Mouse (Mus musculus) urinary bladder, postnatal 36 days (tissue): Measurements from ENCODE around the gene Rsph3b.
A peak's percentile ranks its signal among the peaks of the same experiment; 100 is the strongest.
"Not testable (repeated sequence)": the region's sequence is repeated elsewhere in the genome, so short reads cannot be mapped to it uniquely, and the experiment has no call there.

Experiments used
- DNase-seq, 2 experiments: peaks; one replicate each; pipeline ENCODE4 v3.0.0; 2022; ENCODE audit warnings: low spot score in 2 of 2, mixed read lengths in 1 of 2

Rsph3b gene

GRCm38 (mm10) chr17:6947984-6948768, at the start of gene Rsph3b:
TSS of gene Rsph3b (minus strand) at chr17:6948682.
- peak; percentile 85 to 87 for DNase-seq

DNA sequence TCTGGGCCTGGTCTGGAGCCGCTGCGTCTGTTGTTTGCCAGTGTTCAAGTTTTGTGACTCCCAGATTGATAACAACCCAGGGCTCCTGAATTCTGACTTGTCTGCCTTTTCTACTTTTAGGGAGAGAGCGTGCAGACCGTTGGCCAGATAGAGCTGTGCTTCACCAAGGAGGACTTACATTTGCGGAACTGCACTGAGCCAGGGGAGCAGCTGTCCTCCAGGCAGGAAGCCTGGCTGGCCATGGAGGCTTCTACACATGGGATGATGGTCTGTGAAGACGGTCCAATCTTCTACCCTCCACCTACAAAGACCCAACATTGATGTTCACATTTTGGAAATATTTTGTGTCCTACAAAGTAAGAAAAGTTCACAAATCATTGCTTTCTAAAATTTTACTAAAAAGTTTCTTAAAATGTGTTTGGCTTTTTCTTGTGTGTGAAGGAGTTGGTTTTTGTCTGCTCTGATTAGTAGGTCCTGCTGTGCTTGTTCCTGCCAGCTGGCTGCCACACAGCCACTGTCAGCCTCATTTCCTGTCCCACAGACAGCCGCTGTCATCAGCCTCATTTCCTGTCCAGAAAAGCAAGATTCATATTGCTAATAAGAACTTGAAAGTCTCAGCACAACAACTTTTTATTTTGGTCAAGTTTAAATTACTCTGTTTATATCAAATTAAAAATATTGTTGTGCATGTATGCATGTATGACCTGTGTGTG, 49.5 kb upstream of the Rsph3b start:
- DNase-seq = not testable (repeated sequence)

DNA sequence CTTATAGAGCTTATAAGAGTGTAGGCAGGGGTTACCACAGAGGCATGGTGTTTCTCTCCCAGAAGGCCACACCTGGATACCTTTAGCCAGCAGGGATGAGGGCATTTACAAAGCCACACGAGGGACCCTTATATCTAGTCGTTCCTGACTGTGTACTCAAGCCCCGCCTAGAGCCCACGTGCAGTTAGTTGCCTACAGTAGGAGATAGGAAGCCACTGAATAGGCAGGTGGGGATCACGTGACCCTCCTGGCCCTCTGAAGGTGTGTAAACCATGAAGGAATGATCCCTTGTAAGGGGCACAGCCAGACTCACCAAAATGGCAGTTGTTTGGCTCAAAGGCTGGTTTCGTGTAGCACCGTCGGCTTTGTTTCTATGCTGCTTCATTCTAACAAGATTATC, 48.3 kb upstream of the Rsph3b start:
- DNase-seq = not testable (repeated sequence)

DNA sequence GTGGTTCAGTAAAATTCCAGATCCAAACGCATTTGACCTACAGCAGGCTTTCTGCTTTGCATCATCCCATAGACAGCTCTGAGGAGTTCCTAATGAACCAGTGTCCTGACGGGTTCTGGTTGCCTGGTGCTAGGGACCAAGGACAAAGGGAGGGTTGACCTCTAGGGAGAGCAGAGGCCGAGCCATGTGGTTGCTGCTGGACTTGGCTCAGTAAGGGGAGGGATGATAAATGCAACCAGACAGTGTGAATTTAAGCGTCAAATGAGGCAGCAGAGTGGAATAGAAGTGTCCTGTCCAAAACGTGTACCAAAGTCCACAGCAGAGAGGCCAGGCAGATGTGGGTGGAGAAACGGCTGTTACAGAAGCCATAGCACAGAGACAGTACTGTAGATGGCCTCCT, 47.0 kb upstream of the Rsph3b start:
- not testable (repeated sequence) for DNase-seq

DNA sequence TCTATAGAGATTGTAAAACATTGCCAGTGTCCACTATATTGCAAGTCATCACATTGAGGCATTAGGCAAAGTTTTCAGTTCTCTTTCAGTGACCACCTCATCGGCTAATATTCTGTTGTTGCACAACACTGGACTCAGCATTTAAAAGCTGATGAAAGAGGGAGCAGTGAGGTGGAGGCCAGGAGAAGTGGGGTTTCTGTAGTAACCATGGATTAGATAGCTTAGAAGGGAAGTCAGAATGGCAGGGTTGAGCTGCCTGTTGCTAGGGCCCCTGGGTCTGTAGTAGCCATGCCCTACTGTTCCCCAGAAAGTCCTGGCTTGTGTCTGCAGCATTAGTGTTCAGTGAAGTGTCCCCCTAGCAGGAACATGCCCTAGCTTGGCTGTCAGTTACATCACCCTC, 37.6 kb upstream of the Rsph3b start:
- not testable (repeated sequence) for DNase-seq

- not testable (repeated sequence) for DNase-seq
These were observed 31.7 kb upstream of the Rsph3b start for GRCm38 (mm10) chr17:6980144-6980543.

DNA sequence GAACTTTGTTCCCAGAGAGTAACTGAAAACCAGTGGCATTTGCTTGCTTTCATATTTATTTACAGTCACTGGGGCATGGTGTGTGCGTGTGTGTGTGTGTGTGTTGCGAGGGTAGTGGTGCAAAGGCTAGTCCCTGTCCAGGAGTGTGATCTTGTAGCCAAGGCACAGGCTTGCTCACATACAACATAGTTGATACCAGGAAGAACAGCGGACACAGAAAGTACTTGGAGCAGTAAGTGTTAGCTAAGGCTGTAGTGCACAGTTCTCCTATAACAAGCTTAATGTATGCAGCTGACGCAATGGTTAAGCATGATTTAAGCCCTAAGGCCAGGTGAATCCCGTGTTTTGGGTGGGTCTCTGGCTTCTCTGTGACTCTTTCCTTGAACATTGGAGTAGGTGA, 30.9 kb upstream of the Rsph3b start:
- DNase-seq = not testable (repeated sequence)

DNA sequence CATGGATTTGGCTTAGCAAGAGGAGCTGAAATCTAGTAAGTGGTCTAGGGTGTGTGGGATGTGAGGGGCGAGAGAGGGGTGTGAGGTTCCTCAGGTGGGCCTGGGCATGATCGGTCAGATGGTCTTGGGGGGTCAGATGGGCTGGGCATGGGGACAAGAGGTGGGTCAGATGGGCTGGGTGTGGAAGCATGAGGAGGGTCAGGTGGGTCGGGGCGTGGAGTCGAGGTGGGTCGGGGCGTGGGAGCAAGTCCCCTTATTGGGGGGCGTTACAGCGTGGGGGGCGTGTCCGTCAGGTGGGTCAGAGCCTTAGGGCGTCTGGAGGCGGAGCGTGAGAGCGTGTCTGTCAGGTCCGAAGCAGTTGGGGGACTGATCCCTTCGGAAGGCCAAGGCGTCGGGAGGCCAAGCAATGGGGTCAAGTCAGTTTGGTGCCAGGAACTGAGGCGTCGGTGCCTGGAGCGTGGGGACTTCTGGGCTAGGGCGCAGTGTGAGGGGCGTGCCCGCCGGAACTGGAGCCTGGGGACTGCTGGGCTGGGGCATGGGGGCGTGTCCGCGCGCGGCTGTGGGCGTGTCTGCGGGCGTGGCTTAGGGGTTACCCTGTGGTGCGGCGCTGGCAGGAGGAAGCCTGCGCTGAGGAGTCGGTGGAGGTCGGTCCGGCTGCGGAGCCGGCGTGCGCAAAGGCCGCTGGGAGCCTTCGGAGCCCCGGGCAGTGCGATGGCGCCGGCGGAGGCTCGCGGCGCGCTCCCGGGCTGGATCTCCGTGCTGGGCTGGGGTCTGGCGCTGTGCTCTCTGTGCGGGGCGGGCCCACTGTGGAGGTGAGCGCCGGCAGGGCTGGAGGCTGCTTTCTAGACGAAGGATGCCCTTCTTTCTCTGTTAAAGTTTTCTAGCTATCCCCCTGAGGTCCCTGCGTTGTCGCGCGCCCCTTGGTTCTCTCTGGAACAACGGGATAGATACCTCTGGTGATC, 30.1 kb upstream of the Rsph3b start, which contains the start of gene Gm49721:
TSS of gene Gm49721 (plus strand) at position 618 of the 962 bp plus-strand sequence.
- DNase-seq = peak; percentile 62 to 67

DNA sequence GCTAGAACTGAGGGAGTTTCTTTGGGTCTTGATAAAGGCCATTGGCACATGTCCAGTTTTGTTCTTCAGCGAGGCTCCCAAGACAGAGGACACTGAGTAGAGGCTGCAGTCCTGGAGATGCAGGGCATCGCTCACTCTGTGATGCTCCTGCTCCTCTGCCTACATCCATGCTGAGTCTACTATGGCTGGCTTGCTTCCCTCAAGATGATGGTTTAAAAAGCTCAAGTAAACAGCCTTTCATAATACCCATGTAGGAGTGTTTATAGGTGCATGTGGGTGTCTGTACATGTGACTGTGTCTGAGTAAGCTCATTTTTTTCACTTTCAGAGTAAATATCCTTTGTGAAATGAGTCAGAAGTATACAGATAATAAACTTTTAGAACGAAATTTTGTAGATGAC, 26.5 kb upstream of the Rsph3b start:
- not testable (repeated sequence) for DNase-seq

DNA sequence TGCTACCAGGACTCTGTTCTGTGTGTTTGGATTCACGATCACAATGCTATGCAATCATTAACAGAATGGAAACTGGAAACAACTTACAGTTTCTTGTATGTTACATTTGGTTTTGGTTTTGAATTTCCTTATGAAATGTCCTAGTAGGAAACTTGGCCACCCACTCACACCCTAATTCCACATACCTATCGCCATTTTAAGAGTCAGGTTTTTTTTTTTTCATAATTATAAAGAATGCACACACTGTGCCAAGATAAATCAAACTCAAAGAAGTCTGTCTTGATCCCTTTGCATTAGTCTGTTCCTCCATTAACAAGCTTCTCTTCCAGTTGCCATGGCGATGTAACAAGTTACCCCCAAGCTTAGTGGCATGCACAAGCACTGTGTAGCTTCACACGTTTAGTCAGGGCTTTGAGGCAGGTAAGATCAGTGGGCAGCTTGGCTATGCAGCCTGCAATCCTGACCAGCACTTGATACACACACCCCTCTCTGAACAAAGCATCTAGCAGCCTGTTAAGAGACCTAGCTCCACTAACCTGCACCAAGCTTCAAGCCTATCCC, 24.4 kb upstream of the Rsph3b start:
- DNase-seq = not testable (repeated sequence)

- DNase-seq = not testable (repeated sequence)
These were observed 22.8 kb upstream of the Rsph3b start for GRCm38 (mm10) chr17:6971238-6971637.

DNA sequence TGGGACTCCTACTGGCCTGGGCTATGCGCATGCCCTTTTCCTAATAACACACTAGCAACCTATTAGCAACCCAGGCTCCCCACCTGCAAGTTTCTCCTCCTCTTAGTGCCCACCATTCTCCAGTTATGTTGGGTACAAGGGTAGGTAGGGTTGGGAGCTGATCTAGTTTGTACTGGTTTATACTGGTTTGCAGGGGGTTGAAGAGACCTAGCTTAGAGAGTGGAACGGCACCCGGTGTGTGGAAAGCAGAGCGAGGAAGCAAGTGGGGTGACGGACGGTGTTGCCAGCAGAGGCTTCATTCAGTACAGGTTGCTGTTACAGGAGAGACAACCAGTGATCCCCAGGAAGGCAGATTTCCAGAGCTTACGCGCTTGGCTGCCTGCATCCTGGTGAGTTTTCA, 21.9 kb upstream of the Rsph3b start, which contains the start of gene Rnaset2b:
TSS of gene Rnaset2b (plus strand) at position 301 of the 400 bp plus-strand sequence.
- DNase-seq = not testable (repeated sequence)

DNA sequence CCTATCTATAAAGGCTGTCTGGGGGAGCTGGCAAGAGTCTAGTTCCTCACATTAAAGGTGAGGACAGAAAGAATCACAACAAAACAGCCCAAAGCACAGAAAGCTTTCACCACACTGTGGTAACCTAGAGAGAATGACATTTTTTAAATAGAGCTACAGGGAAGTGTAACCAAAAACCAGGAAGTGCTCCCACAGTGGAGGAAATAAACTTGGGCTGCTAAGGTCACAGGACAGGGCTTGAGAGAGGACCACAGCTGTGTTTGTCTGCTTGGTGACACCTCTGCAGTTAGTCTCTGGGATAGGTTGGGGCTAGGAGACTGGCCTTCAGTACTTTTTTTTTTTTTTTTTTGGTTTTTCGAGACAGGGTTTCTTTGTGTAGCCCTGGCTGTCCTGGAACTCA, 19.2 kb upstream of the Rsph3b start:
- DNase-seq = not testable (repeated sequence)

DNA sequence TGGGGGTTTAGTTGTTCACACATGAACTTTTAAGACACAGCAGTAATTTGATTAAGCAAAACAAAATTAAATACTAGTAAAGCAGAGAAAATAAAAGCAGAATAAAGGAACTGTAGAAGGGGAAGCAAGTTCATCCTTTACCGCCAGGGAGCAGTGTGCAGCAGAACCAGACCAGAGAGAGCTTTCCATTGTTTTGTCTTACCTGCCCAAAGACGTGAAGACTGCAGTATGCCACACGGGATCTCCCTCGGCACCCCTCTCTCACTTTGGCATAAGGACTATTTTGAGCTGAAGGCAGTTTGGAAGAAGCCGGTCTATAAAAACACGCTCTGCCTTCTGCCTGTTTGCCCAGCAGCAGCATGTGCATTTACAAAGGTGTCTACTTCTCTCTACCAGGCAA, 16.9 kb upstream of the Rsph3b start:
- DNase-seq = not testable (repeated sequence)

DNA sequence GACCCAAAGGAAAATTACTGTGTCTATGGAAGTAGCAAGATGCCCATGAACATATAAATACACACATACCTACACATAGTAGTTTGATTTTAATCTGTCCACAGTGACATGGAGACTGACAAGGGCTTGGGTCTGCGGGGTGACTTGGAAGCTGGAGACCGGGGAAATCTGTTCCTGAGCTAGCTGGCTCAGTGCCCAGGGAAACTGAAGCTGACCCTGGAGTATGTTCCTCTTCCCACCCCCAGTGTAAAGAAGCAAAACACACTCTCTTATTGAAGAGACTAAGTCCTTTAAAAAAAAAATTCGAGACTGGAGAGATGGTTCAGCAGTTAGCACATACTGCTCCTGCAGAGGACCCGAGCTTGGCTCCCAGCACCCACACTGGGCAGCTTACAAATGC, 14.5 kb upstream of the Rsph3b start:
- DNase-seq = not testable (repeated sequence)

GRCm38 (mm10) chr17:6962339-6962738, 13.9 kb upstream of the Rsph3b start:
- DNase-seq = not testable (repeated sequence)

GRCm38 (mm10) chr17:6961181-6962000, 12.9 kb upstream of the Rsph3b start:
- DNase-seq = not testable (repeated sequence)

DNA sequence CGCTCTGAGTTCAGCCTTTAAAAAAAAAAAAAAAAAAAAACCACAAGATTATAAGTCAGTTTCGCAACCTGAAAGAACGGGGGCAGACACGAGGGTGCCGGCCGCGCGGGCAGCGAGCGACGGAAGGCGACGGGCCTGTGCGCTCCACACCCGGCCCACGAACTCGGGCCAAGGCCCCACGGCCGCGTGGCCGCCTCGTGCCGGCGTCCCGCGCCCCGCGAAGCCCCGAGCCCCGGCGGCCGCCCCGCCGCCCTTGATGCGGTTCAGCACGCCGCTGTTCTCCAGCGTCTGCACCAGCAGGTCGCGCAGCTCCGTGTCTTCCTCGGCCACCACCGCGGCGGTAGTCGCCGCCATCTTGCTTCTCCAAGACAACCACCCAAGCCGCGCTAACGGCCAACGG, 12.3 kb upstream of the Rsph3b start, which contains the start of gene Tagap1:
TSS of gene Tagap1 (minus strand) at position 381 of the 400 bp plus-strand sequence.
- peak; percentile 31 to 44 for DNase-seq

- DNase-seq = not testable (repeated sequence)
These were observed 11.9 kb upstream of the Rsph3b start for GRCm38 (mm10) chr17:6960349-6960748.
